Mouse (Mus musculus) bone marrow macrophage, adult 2 months (primary cell): ENCODE results near the gene Castor1. TPM values are rescaled to one million over a fixed set of nuclear protein-coding genes. Genes with fewer than 3 reads are reported as not detected.

Source experiments
- H3K27ac ChIP-seq: 2 replicates; pipeline ENCODE4 v1.5.1; 2012; ENCODE audit warnings: low read depth, low read length; ENCODE audit not compliant: insufficient read depth
- H3K4me1 ChIP-seq: 2 replicates; pipeline ENCODE4 v1.6.1; 2012; ENCODE audit warnings: low read length; ENCODE audit not compliant: control insufficient read depth, insufficient read depth
- H3K4me3 ChIP-seq: 2 replicates; pipeline ENCODE4 v1.5.1; 2012; ENCODE audit warnings: mild to moderate bottlenecking, low read length, moderate library complexity; ENCODE audit not compliant: insufficient read depth
- CTCF ChIP-seq: IDR thresholded peaks from 2 replicates; pipeline ENCODE4 v1.5.1; 2012; ENCODE audit warnings: low read depth, mild to moderate bottlenecking, low read length, moderate library complexity
- POLR2A ChIP-seq: IDR thresholded peaks from 2 replicates; pipeline ENCODE4 v1.6.1; 2012; ENCODE audit warnings: mild to moderate bottlenecking, low read depth, low read length, borderline replicate concordance
- polyA plus RNA-seq: library from polyadenylated mRNA; stranded (reverse); fragments of >200 nt; gene quantifications from 2 replicates; pipeline ENCODE4 v1.2.4, GENCODE M21; 2012; ENCODE audit not compliant: missing spikeins, insufficient read depth, insufficient read length

Gene Castor1
- polyA plus RNA-seq, 1 experiment, result 5.4 TPM

GRCm38 (mm10) chr11:4189182-4189581, 28.8 kb upstream of the Castor1 start:
- H3K27ac ChIP-seq, result no peak overlapping the region
- no peak overlapping the region for H3K4me3 ChIP-seq
- no peak for TF ChIP-seq CTCF
- no peak for TF ChIP-seq POLR2A
- H3K4me1 ChIP-seq, result peaks cover 56% of the 10 kb centered on the region

- Histone ChIP-seq H3K4me1 (peaks cover 68% of the 10 kb centered on the region), H3K27ac (peak overlapping the region; percentile 63), H3K4me3 (no peak overlapping the region)
- TF ChIP-seq POLR2A, result no peak
- no peak for TF ChIP-seq CTCF
These were observed 27.3 kb upstream of the Castor1 start for GRCm38 (mm10) chr11:4190677-4191076.

GRCm38 (mm10) chr11:4192757-4193156, 25.3 kb upstream of the Castor1 start:
- Histone ChIP-seq H3K4me1 (peaks cover 82% of the 10 kb centered on the region), H3K4me3 (no peak overlapping the region), H3K27ac (no peak overlapping the region)
- no peak for TF ChIP-seq CTCF
- no peak for TF ChIP-seq POLR2A

GRCm38 (mm10) chr11:4193420-4193819, 24.6 kb upstream of the Castor1 start:
- no peak overlapping the region for H3K4me3 ChIP-seq
- TF ChIP-seq POLR2A (no peak), CTCF (no peak)
- H3K4me1 ChIP-seq, result peaks cover 78% of the 10 kb centered on the region
- H3K27ac ChIP-seq, result no peak overlapping the region

GRCm38 (mm10) chr11:4195597-4196031, 22.4 kb upstream of the Castor1 start:
- Histone ChIP-seq H3K4me1 (peaks cover 60% of the 10 kb centered on the region), H3K4me3 (no peak overlapping the region), H3K27ac (peak overlapping the region; percentile 65)
- TF ChIP-seq POLR2A, result no peak

GRCm38 (mm10) chr11:4196636-4197035, 21.4 kb upstream of the Castor1 start:
- Histone ChIP-seq H3K4me3 (no peak overlapping the region), H3K4me1 (peaks cover 51% of the 10 kb centered on the region), H3K27ac (no peak overlapping the region)
- no peak for TF ChIP-seq CTCF
- TF ChIP-seq POLR2A, result no peak

- TF ChIP-seq CTCF (no peak), POLR2A (no peak)
- Histone ChIP-seq H3K27ac (no peak overlapping the region), H3K4me1 (peaks cover 50% of the 10 kb centered on the region), H3K4me3 (no peak overlapping the region)
These were observed 20.3 kb upstream of the Castor1 start for GRCm38 (mm10) chr11:4197691-4198090.

- peak overlapping the region; percentile 42 for H3K27ac ChIP-seq
- TF ChIP-seq CTCF, result no peak
- TF ChIP-seq POLR2A, result no peak
- H3K4me1 ChIP-seq, result peaks cover 31% of the 10 kb centered on the region
- no peak overlapping the region for H3K4me3 ChIP-seq
These were observed 15.9 kb upstream of the Castor1 start for GRCm38 (mm10) chr11:4201981-4202700.

GRCm38 (mm10) chr11:4202995-4203704, 14.9 kb upstream of the Castor1 start:
- Histone ChIP-seq H3K4me1 (peaks cover 22% of the 10 kb centered on the region), H3K4me3 (no peak overlapping the region), H3K27ac (no peak overlapping the region)
- TF ChIP-seq CTCF (no peak), POLR2A (no peak)

GRCm38 (mm10) chr11:4203705-4204074, 14.3 kb upstream of the Castor1 start:
- Histone ChIP-seq H3K27ac (no peak overlapping the region), H3K4me1 (peaks cover 22% of the 10 kb centered on the region), H3K4me3 (no peak overlapping the region)
- TF ChIP-seq CTCF (no peak), POLR2A (no peak)
